Mouse (Mus musculus) yolk sac, embryonic 10.5 days (tissue): Measurements from ENCODE around the gene Slc24a3.

Source experiments
- DNase-seq: peaks from one replicate; pipeline ENCODE4 v3.0.0-alpha.2; 2017; ENCODE audit warnings: low spot score

Gene Slc24a3

GRCm38 (mm10) chr2:145684151-145684550 is 516.6 kb downstream of the Slc24a3 start:
- no peak for DNase-seq

GRCm38 (mm10) chr2:145684891-145685290 is 517.3 kb downstream of the Slc24a3 start:
- DNase-seq, result no peak

- DNase-seq, result no peak
These were observed 518.5 kb downstream of the Slc24a3 start for GRCm38 (mm10) chr2:145686017-145686416.

- no peak for DNase-seq
These were observed 523.9 kb downstream of the Slc24a3 start for GRCm38 (mm10) chr2:145691367-145692009.
